Mouse (Mus musculus) spleen, adult 12 weeks (tissue): Measurements from ENCODE around the gene D030056L22Rik.

ENCODE experiments used
- DNase-seq: peaks from one replicate; pipeline ENCODE4 v3.0.0; 2022; ENCODE audit warnings: low spot score

Gene D030056L22Rik

DNA sequence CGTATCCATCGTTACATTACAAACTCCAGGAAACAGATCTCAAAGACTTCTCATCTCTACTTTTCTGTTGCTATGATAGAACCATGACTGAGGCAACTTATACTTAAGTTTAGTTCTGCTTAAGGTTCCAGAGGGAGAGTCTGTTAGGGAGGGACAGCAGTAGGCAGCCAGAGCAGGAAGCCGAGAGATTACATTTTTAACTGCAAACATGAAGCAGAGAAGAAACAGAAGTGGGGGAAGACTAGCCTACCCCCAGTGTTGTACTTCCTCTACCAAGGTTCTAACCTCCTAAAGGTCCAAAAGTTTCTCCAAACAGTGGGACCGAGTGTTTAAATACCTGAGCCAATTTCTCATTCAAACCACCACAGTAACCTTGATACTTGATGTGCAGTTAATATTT is 22.9 kb downstream of the D030056L22Rik start:
- no peak for DNase-seq

DNA sequence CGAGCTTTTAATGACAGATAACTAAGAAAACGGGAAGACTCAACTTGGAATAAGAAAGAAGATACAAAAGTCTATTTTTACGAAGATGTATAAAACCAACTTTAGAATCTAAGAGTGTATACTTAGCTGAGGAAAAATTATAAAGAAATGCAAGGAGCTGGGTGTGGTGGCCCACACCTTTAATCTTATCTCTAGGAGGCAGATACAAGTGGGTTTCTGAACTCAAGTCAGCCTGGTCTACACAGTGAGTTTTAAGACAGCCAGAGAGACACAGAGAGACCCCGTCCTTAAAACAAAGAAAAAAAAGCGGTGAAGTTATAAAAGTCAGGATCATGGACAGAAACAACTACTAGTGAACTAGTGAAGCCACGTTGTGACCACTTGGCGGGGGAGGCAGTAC is 26.2 kb downstream of the D030056L22Rik start:
- DNase-seq, result no peak

GRCm38 (mm10) chr19:18743946-18744345 is 31.0 kb downstream of the D030056L22Rik start:
- no peak for DNase-seq

DNA sequence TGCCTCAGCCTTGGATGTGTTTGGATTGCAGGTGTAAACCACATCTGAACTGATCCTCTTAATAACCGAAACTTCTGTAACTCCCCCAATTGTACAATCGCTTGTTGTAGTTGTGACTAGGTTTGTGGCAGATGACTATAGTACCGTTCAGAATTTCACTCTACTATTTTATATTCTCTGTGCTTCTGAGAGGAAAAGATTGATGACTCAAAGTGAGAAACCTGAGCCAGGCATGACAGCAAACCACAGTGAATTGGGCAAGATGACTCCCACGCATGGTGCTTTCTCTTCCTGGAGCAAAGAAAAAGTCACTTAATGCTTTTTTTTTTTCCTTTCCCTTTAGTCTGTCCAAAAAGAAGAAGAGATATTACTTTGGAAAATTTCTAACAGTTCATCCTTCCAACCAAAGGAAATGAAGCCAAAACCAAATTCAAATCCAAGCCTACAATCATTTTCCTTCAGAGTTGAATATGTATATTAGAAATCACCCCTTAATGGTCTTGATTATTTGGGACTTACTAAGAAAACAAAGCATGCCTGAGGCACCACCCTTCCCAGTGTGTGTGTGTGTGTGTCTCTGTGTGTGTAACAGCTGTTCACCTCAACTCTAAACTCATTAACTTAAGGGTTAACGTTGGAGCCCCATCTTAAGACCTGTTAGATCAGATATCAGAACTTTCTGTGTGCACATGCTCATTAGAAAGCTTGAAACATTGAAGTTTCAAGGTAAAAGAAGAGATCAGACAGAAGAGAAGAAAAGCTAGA is 33.8 kb downstream of the D030056L22Rik start:
- DNase-seq, result no peak

GRCm38 (mm10) chr19:18747379-18747778 is 34.4 kb downstream of the D030056L22Rik start:
- DNase-seq, result no peak

DNA sequence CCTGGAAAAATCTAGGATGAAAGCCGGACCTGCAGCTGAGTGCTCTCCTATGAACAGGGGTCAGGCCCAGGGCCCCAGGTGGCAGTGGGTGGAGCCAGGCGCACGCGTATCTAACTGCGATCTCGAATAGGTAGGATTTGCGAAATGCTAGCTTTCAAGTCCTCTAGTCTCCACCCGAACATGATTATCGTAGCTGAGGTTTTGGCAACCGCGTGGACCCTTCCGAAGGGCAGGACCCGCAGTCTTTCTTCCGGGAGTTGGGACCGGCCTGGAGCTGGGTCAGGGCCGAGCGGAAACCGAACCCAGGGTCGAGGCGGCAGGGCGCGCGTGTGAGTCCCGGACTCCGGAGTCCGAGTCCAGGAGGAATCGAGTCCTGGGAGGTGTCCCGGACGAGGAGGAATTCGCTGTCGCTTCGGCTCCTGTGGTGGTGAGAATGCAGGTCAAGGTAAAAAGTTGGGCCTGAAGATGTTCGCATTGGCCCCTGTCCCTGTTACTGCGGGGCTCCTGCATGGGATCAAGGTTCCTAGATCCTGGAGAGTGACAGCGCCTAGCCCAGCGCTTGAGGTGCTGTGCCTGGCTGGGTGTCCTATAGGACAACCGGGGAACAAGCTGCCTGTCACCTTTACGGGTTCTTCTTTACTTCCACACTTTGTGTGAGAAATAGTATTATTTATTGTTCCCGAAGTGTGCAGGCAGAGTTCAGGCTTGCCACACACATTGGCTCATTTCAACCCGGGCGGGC is 36.8 kb downstream of the D030056L22Rik start, which contains the start of gene Trpm6:
Gene Trpm6, plus strand, starts transcription at position 386 of the 742 bp plus-strand sequence.
- no peak for DNase-seq

GRCm38 (mm10) chr19:18757191-18757590 is 44.2 kb downstream of the D030056L22Rik start:
- DNase-seq, result no peak

DNA sequence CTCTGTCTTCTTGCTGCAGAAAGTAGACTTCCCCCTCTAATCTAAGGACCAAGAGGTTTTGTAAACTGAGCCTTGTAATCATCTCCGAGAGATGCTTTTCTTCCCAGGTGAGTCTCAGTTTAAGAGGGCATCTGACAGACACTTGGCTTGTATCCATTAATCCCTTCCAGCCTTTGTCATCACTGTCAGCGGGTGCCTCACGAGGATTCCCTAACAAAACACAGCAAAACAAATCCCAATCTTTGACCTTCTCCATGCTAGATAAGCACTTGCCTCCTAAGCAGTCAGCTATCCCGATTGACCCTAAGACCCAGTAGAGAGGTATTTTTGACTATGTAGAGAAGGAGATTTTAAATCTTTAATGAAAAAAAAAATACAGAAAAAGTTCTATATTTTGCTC is 44.7 kb downstream of the D030056L22Rik start:
- no peak for DNase-seq

DNA sequence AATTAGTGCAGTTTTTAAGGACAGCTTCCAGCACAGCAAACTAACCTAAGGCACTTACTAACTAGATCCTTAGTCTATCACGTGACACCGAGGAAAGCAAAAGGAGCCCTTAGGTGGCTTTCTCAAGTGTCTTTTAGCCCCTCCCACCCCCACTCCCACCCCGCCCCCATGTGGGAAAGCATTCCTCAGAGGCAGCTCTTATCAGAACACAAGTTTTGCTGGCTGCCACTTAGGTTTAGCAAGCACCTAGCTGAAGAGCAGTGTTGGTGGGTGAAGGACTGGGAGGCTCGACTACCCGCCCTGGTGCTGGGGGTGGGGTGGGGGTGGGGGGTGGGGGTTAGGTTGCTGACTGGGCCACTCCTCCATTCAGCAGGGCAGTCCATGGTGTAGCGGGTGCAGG is 45.3 kb downstream of the D030056L22Rik start:
- no peak for DNase-seq

GRCm38 (mm10) chr19:18758916-18759315 is 45.9 kb downstream of the D030056L22Rik start:
- no peak for DNase-seq

- no peak for DNase-seq
Observed at GRCm38 (mm10) chr19:18766399-18766798, 53.4 kb downstream of the D030056L22Rik start.
